Mouse (Mus musculus): ENCODE measurements around the gene Prg3.

- TF ChIP-seq CTCF (IDR thresholded peaks at IDR 0.05) (no peak), EP300 (IDR thresholded peaks at IDR 0.05) (no peak)
Observed at GRCm38 (mm10) chr2:84961901-84962300, 26.1 kb upstream of the Prg3 start.
